Mouse (Mus musculus): ENCODE measurements around the gene Nudt9.

Gene Nudt9

DNA sequence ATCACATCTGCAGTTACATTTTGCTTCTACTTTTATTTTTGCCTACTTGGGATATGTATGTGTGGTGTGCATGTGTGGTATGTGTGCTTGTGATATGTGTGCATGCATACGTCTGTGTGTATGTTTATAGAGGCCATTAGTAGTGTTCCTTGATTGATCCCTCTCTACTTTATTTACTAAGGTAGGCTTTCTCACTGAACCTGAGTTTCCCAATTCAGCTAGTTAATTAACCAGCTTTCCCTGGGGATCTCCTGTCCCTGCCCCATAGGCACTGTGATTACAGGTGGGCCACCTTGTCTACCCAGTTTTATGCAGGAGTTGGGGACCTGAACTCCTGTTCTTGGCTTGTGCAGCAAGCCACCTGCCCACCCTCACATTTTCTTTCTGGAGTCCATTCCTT, 9.4 kb upstream of the Nudt9 start:
- no peak for DNase-seq (ENCODE audit: low read depth)

DNA sequence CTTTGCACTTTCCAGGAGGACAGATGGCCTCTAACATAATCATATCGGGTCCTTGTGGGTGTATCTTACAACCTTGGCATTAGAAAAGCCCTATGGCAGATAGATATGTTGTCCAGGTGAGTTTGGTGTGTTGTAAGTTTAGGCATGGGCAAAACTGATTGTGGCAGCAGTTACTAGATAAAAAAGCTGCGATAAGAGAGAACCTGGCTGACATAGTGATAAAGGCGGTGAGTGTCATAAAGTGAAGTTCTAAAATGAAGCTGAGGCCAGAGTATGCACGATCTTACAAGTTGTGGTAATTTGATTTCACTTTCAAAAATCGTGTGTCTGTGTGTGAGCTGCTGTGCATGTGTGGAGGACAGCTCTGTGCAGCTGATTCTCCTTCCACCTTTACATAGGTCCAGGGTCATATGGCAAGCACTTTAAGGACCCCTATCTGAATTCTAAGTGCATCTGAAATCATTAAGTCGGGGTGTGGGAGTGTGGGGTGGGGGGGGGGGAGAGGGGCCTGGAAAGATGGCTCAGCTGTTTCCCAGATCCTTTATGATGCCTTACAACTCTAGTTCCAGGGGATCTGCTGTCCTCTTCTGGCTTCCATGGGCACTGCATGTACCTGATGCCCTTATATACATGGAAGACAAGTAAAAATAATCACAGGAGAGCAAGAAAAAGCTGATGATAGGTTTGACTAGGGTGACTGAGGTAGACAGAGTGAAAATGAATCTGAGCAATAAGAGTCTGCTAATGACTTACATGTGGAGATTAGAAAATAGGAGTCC, 6.8 kb upstream of the Nudt9 start:
- DNase-seq (ENCODE audit: low read depth): peak; percentile 44

DNA sequence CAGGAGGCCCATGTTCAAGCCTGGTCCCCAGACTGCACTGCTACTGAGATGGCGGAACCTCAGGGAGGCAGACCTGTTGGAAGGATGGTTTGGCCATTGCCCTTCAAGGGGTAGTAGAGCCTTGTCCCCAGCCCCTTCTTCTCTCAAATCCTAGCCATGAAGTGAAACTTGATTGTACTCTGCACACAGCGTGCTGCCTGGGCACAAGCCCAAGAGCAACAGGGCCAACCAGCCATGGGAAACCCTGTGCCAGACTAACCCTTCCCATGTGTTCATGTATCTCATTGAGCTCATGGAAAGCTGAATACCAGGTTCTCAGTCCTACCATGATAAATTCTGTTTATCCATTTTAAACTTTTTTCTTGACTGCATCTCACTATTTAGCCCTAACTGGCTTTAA, 3.2 kb upstream of the Nudt9 start:
- DNase-seq (ENCODE audit: low read depth): no peak

DNA sequence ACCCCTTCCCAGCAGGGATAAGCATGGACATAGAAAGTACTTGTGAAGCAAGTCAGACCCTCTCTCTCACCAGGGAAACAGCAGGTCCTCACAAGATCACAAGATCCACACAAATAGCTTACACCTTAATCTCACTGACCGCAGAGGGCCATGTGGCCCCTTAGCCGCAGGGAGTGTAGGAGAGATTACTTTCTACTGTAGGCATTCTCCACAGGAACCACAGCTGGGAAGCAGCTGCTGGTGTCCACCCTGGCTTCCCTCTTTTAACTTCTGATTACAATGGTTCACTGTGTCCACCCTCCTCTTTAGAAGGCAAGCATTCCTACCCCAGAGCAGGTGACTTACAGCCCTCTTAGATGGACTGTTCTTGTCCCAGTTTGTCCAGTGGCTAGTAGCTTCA, 2.4 kb upstream of the Nudt9 start:
- DNase-seq (ENCODE audit: low read depth): no peak

DNA sequence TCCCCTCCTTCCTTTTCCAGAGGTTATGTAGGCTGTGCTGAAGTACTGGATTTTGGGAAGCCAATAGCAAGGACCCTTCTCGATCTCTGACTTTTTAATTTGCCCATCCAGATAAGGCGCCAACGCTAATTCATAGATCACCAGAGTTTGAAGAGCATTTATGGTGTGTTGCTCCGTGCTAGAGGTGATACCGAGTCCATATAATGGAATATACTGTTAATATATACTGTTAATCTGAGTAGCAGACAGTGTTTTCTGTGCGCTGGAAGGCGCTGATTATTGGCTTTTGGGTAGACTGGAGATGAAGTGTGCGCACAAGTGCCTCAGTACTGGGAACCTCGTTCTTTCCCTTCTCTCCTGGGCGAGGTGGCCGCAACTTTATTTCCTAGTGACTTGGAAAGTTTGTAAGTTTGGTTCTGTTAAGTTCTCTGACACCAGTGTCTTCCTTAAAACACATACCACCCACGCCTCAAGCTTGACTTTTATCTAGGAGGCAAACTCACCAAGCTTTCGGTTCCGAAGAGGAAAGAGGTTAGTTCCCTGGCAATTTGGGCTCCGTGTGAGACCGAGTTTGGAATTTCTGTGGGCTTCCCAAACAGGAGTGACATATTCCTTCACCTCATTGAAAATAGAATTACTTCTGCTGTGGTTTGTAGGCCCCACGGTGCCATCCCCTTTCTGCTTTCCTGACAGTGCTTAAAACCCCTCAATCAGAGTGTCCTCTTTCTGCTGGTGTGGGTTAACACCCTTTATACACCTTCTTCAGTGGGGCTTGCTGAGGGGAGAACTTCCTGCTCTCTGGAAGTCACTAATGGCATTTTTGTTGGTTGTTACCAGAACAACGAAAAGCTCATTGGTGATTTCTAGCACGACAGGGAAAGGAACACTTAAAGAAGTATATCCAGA, 1.3 kb downstream of the Nudt9 start:
- peak; percentile 61 for DNase-seq (ENCODE audit: low read depth)

DNA sequence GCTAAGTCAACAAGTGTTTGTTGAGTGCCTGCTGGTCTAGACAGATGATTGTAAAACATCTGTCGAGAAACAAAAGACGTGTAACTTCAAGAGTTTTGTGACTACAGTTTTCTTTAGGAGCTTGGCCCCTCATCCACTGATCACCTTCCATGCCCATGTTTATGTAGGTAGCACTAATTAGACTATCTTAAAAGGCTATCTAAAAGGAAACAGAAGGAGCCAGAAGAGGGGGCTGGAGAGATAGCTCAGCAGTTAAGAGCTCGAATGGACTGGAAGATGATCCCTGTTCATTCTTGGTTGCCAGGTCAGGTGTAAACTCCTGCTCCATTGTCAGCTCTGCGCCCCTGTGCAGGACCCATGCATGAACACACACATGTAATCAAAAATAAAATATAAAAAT, 2.0 kb downstream of the Nudt9 start:
- DNase-seq (ENCODE audit: low read depth): no peak

DNA sequence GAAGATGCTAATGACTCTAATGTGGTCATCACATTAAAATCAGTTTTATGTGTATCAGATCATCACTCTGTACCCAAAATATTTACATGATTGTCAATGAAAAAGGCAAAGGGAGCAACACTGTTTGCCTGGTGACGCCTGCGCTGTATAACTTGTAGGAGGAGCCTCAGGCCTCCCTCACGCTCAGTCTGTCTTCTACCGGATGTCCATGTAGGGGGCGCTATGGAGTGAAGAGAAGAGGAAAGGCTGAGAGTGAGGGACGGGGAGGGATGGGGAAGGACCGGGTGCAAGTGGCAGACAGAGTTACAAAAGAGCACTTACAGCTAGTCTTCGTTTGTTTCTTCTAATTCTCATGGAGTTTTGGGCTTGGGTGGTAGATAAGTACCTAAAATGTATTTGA, 6.8 kb downstream of the Nudt9 start:
- DNase-seq (ENCODE audit: low read depth): peak; percentile 55

DNA sequence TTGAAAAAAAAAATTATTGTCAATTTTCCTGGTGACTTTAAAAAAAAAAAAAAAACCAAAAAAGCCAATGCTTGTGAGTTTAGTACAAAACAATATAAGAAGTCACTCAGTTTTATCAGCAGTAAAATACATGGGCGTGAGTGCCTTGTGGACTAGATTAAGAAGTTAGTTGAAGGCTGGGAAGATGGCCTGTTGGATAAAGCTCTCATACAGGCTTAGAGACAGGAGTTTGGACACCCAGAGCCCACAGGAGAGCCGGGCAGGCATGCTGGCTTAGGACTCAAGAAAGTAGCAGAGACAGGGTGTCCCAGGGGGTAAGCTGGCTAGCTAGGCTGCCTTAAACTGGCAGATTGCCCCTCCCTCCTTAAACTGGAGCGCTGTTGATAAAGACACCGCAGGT, 8.8 kb downstream of the Nudt9 start:
- no peak for DNase-seq (ENCODE audit: low read depth)

DNA sequence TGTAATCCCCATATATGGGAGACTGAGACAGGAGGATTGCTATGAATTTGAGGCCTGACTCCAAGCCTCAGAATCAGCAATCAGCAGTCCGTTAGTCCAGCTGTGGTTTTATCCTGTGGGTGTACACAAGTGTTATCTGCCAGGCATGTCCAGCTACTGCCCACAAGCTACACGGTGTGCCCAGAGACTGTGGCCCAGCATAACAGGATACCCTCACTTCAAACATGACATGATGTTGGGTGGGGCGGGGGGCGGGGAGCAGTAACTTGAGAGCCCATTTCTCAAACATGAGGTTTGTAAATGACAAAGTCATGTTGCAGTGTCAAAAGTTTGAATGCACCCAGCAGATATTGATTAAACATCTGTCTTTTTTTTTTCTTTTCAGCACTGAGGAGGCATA, 9.7 kb downstream of the Nudt9 start:
- no peak for DNase-seq (ENCODE audit: low read depth)

DNA sequence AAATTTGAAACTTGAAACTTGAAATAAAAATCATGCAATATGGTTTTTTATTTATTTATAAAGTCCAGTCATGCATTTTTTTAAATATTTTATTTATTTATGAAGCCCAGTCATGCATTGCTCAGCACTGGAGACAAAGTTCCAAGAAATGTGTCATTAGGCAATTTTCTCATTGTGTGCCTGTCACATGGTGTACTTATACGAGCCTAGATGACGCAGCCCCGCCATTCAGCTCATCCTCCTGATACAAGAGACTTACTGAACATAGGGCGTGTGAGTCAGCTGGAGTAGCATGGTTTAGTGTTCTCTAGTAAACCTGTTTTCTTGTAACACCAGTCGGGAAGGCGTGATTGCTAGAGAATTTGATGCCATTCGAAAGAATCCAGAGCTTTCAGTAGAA, 10.2 kb downstream of the Nudt9 start:
- DNase-seq (ENCODE audit: low read depth): no peak

DNA sequence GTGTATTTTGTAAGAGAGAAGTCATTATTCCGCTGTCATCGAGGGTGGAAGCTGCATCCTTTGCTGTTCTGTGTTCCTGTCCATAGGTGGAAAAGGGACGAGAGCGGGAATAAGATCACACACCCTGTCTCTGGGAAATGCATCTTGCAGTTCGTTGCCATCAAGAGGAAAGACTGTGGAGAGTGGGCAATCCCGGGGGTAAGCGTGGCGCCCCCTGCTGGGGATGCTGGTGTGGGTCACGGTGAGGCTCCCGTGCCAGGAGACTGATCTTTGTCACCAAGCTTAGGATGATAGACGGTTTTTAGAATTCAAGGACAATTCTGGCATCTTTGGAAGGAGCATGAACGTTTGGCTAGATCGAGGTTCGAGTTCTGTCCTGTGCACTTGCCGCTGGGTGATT, 11.9 kb downstream of the Nudt9 start:
- DNase-seq (ENCODE audit: low read depth): peak; percentile 54

DNA sequence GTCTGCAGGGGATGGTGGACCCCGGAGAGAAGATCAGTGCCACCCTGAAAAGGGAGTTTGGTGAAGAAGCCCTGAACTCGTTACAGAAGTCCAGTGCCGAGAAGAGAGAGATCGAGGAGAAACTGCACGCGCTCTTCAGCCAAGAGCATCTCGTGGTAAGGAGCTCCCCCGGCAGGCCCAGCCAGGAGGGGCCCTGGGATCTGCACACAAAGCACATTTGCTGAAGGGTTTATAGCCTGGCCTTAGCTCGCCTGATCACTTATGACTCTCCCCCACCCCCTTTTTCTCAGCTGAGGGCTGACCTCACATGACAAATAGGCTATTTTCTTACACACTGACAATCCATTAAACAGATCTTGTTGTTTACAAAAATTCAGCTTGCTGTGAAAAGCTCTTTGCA, 13.5 kb downstream of the Nudt9 start:
- no peak for DNase-seq (ENCODE audit: low read depth)

DNA sequence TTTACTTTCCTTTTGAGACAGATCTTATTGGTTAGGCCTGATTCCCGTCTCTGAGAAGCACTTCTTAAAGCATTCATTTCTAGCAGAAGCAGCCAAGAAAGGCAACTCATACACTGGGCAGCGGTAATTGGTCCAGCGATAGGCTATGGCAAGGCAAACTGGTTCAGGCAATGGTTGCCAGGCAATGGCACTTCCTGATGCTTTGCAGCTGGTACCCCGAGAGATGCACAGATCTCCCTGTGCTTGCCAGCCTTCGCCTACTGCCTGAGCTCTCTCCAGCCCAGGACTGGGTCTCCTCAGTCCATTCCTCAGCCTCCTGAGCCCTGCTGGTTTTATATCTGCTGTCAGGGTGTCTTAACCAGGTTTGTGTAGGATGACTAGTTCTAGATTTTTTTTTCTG, 14.3 kb downstream of the Nudt9 start:
- no peak for DNase-seq (ENCODE audit: low read depth)

DNA sequence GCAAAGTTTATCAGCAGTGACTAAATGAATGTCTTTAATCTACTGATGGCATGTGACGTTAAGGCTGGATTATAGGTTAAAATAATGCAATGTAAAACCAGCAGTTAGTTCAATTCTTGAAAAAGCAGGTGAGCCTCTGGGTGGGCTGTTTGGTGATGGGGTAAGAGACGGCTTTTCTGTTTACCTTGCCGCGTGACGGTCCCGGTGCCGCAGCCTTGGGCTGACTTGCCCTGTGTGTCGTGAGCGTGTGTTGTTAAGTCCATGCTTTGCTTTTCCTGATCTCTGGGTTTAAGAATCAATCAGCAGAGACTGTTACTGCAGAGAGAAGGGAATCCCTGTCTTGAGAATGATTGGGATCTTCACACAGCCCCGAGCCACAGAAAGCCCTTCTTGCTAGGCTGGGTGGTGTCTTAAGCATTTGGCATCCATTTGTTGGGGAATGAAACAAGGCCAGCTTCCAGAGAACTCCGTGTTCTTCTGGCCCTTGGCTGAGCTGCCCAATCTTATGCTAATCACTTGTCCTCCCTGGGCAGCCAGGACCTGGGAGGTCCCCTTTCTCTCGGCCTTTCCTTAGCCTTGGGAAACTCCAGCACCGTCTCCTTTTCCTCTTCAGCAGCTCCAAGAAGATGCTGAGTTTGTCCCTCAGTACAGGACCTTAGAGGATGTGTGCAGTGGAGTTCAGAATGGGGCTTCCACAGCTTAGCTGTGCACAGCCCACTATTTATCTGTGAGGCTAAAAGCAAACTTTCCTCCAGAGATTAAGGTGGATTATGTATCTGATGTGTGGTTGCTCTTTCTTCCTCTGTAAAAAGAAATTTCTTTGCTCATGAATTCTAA, 16.0 kb downstream of the Nudt9 start:
- DNase-seq (ENCODE audit: low read depth): no peak

DNA sequence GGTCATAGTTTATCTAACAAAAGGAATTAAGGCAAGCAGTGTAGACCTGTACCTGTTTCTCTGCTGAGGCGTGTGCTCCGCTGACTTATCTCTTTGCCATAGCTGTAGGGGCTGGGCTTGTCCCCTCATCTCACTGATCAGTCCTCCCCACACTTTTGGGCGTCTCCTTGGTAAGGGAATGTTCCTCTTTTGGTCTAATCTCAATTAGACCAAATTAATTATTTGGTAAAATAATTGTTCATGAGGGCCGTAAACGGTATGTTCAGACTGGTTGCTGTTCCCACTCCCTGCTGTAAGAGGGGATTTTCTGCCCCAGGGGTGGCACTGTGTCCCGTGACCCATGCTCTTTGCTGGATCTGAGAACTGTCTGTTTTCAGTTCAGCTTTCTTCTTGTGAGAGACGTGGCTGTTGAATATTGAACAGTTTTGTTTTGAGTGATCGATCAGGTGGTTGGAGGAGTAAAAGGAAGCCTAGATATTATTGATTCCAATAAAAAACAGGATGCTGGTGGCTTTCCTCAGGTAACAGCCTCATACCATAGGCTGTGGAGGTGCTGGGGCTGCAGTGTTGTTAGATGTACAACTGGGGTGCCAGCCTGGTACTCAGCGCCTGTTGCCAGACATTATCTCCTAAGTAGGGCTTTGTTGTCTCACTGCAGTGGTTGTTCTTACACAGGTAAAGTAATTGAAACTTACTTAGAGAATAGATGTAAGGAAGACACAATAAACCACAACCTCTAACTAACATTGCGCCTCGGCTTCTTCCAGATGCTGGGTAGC, 16.9 kb downstream of the Nudt9 start:
- no peak for DNase-seq (ENCODE audit: low read depth)

DNA sequence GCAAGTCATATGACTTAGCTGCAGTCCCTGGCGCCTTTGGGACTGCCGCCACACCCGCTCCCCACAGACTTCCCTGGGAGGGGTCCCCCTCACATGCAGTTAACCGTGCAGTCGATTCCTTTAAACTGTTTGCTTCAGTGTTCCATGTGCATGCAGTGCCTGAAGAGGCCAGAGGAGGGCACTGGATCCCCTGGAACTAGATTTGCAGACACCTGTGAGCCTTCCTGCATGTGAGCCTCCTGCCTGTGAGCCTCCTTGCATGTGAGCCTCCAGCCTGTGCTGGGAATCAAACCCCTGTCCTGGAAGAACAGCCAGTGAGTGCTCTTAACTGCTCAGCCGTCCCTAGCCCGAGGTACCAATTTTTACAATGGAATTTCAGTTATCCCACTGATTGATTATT, 22.6 kb downstream of the Nudt9 start:
- peak; percentile 41 for DNase-seq (ENCODE audit: low read depth)

DNA sequence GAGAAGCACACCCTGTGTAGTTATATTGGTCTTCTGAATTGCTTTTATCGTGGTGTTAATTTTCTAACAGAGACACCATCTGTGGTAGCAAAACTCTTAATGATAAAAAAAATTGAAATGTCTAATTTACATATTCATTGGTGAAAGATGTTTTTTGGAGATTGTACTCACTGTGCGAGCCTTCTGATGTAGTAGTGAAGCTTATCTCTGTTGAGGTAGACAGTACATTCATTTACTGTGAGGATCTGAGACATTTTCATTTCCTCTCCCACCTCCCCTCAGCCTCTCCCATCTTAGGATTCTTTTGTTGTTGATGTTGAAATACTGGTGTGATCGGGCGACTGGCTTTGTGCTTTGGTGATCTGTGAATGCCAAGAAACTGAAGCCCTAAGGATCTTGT, 24.9 kb downstream of the Nudt9 start:
- no peak for DNase-seq (ENCODE audit: low read depth)

DNA sequence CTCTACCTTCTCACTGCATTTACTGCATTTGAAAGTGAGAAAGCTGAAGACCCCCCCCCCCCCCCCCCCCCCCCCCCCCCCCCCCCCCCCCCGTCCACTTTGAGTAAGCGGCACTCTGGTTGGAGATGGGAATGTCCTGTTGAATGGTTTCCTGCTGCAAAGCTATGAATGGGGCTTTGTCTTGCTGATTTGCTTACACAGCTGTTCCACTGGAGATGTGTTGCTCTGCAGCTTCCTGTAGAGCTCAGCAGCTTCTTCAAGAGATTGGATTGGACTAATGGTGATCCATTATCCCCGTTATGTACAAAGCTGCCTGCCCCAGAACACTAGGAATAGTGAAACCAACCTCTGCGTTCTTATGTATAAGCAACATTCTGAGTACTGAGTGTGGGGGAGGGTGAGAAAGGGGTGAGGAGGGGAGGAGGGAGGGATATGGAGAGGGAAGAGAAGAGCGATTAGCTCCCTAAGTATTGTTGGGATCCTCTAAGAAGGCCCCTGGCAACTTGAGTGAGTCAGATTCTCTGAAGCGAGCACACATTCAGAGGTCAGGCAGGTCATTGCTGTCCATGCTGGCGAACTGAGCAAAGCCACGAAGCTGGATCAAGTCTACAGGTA, 26.3 kb downstream of the Nudt9 start:
- no peak for DNase-seq (ENCODE audit: low read depth)

DNA sequence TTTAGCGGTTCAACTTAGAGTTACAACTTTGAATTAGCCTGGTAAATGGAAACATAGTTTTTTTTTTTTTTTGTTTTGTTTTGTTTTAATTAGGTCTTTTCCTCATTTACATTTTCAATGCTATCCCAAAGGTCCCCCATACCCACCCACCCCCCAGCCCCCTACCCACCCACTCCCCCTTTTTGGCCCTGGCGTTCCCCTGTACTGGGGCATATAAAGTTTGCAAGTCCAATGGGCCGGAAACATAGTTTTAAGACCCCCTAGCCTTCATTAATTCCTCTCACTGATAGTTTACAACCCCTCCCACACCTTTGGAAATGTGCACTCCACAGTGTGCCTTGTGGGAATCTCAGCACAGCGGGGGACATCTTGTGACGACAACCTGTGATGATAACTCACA, 27.5 kb downstream of the Nudt9 start:
- DNase-seq (ENCODE audit: low read depth): no peak

DNA sequence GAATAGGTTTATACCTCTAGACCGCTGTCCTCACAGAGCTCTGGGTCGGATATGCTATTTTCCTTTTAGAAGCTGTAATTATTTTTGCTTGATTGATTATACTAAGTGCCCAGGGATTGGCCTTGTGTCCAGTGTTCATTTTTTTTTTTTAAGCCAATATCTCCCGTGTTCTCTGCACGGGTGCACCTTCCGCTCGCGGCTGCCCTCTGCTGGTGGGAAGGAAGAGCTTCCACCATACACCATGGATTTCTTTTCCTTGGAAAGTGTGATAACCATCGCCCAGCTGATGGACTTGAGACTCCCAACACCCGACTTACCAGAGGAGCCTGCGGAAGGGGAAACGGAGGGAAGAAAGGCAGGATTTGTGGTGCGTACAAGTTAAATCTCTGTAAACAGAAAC, 28.3 kb downstream of the Nudt9 start:
- DNase-seq (ENCODE audit: low read depth): peak; percentile 70

DNA sequence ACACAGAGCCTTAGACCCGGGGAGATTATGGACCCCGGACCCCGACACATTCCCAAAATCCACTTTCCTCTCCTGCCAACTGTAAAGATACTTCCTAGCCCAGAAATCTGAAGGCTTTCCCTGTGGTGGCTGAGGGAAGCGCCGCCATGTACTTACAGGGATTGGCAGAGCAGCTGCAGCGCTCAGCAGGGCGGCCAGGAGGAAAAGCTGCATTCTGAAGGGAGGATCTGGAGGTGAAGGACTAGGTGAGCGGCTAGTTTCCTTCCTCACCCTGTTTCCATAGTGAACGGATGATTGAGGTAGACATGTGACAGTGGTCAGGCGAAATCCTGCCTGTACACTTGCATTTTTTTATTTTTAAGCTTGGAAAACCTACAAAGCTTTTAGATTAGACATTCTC, 30.3 kb downstream of the Nudt9 start:
- no peak for DNase-seq (ENCODE audit: low read depth)
